Mouse (Mus musculus) intestine, embryonic 14.5 days (tissue): ENCODE results near the gene Tmem35b. TPM values are rescaled to one million over a fixed set of nuclear protein-coding genes. Genes with fewer than 3 reads are reported as not detected.

Source experiments
- ATAC-seq: fragments of 200-750 bp; cut with Nextera tagmentation; replicated peaks from 2 replicates; pipeline ENCODE4 v1.8.0; 2017; ENCODE audit warnings: low read depth, moderate number of reproducible peaks, moderate TSS enrichment, moderate library complexity; ENCODE audit not compliant: low FRiP score, low TSS enrichment
- DNase-seq: peaks from one replicate; pipeline ENCODE4 v3.0.0-alpha.2; 2018; ENCODE audit warnings: low spot score
- H3K27ac ChIP-seq: fragments of 300-500 bp; sonication (generic); 2 replicates; pipeline ENCODE4 v1.5.1; 2014; ENCODE audit warnings: low read depth, mild to moderate bottlenecking, control low read depth
- H3K27me3 ChIP-seq: fragments of 300-500 bp; sonication (generic); replicated peaks from 2 replicates; pipeline ENCODE4 v1.6.1; 2014; ENCODE audit warnings: low read length, control low read depth; ENCODE audit not compliant: control insufficient read depth, insufficient read depth
- H3K36me3 ChIP-seq: fragments of 300-500 bp; sonication (generic); 2 replicates; pipeline ENCODE4 v1.6.1; 2014; ENCODE audit warnings: low read length, control low read depth; ENCODE audit not compliant: control insufficient read depth, insufficient read depth
- H3K4me1 ChIP-seq: fragments of 300-500 bp; sonication (generic); replicated peaks from 2 replicates; pipeline ENCODE4 v1.6.1; 2014; ENCODE audit warnings: low read length, control low read depth, mixed read lengths; ENCODE audit not compliant: control insufficient read depth, insufficient read depth
- H3K4me2 ChIP-seq: fragments of 300-500 bp; sonication (generic); 2 replicates; pipeline ENCODE4 v1.6.1; 2014; ENCODE audit warnings: low read length
- H3K4me3 ChIP-seq: fragments of 300-500 bp; sonication (generic); 2 replicates; pipeline ENCODE4 v1.5.1; 2014; ENCODE audit warnings: low read depth, low read length, control low read depth, mixed read lengths
- H3K9ac ChIP-seq: fragments of 300-500 bp; sonication (generic); 2 replicates; pipeline ENCODE4 v1.6.1; 2014; ENCODE audit warnings: mild to moderate bottlenecking, low read length
- H3K9me3 ChIP-seq: fragments of 300-500 bp; sonication (generic); 2 replicates; pipeline ENCODE4 v1.6.1; 2016; ENCODE audit warnings: low read length, control low read depth; ENCODE audit not compliant: control insufficient read depth
- WGBS: fragments of 180-500 bp; shearing (Covaris S2); extraction: QIAGEN DNeasy Blood & Tissue Kit; methylation state at CpG from one replicate; pipeline ENCODE4 v1.1.7; 2014; 5-methylcytosine and 5-hydroxymethylcytosine counted together
- polyA plus RNA-seq: library from polyadenylated mRNA; unstranded; fragments of >200 nt; fragmentation: Nextera tagmentation; extraction: Ambion mirVana; gene quantifications from 2 replicates; pipeline ENCODE4 v1.2.1, GENCODE M21; 2014

Gene Tmem35b
- polyA plus RNA-seq, 1 experiment from 2014 or later = 19.2 TPM

GRCm38 (mm10) chr4:127107566-127107965, 15.9 kb upstream of the Tmem35b start:
- peaks cover 10% of the 10 kb centered on the region; the same call in 1 of the 2 replicates for H3K36me3 ChIP-seq
- no peak for ATAC-seq
- H3K4me3 ChIP-seq = no peak overlapping the region
- no peaks in the 10 kb centered on the region for H3K4me1 ChIP-seq
- no peaks in the 10 kb centered on the region for H3K9me3 ChIP-seq
- no peak overlapping the region for H3K4me2 ChIP-seq
- no peak overlapping the region for H3K27ac ChIP-seq
- no peaks in the 10 kb centered on the region for H3K27me3 ChIP-seq
- no peak overlapping the region for H3K9ac ChIP-seq
- DNase-seq = no peak
- WGBS = 91% methylated on average over 4 of the region's 4 CpGs

GRCm38 (mm10) chr4:127110570-127110969, 12.9 kb upstream of the Tmem35b start:
- H3K36me3 ChIP-seq = peaks cover 4% of the 10 kb centered on the region; the same call in 1 of the 2 replicates
- no peaks in the 10 kb centered on the region for H3K27me3 ChIP-seq
- no peak overlapping the region for H3K27ac ChIP-seq
- H3K4me2 ChIP-seq = no peak overlapping the region
- H3K9me3 ChIP-seq = no peaks in the 10 kb centered on the region
- ATAC-seq (no peak), DNase-seq (no peak)
- whole genome bisulfite sequencing = 69% methylated on average over 4 of the region's 4 CpGs
- no peaks in the 10 kb centered on the region for H3K4me1 ChIP-seq
- no peak overlapping the region for H3K4me3 ChIP-seq
- no peak overlapping the region for H3K9ac ChIP-seq

GRCm38 (mm10) chr4:127124331-127124730, 840 bp downstream of the Tmem35b start:
- no peaks in the 10 kb centered on the region for H3K9me3 ChIP-seq
- no peaks in the 10 kb centered on the region; the same call in 1 of the 2 replicates for H3K4me1 ChIP-seq
- H3K4me2 ChIP-seq = no peak overlapping the region
- no peak overlapping the region for H3K9ac ChIP-seq
- 86% methylated on average over 1 of the region's 1 CpGs for WGBS
- no peak for DNase-seq
- no peak for ATAC-seq
- no peaks in the 10 kb centered on the region for H3K27me3 ChIP-seq
- H3K4me3 ChIP-seq = no peak overlapping the region
- H3K27ac ChIP-seq = no peak overlapping the region
- peaks cover 7% of the 10 kb centered on the region; the same call in 1 of the 2 replicates for H3K36me3 ChIP-seq

GRCm38 (mm10) chr4:127125834-127126463, 2.5 kb downstream of the Tmem35b start:
- no peaks in the 10 kb centered on the region for H3K9me3 ChIP-seq
- peak overlapping the region; percentile 55 for H3K4me3 ChIP-seq
- ATAC-seq = peak; percentile 96
- no peak overlapping the region for H3K27ac ChIP-seq
- H3K9ac ChIP-seq = peak overlapping the region; percentile 68
- peak; percentile 96 for DNase-seq
- WGBS = under 1% methylated on average over 35 of the region's 35 CpGs
- no peaks in the 10 kb centered on the region for H3K27me3 ChIP-seq
- H3K4me1 ChIP-seq = no peaks in the 10 kb centered on the region; the same call in 1 of the 2 replicates
- H3K4me2 ChIP-seq = peak overlapping the region; percentile 77
- peaks cover 7% of the 10 kb centered on the region; the same call in 1 of the 2 replicates for H3K36me3 ChIP-seq

- no peak overlapping the region for H3K9ac ChIP-seq
- no peaks in the 10 kb centered on the region for H3K4me1 ChIP-seq
- 36% methylated on average over 1 of the region's 1 CpGs for WGBS
- no peak for DNase-seq
- H3K27ac ChIP-seq = no peak overlapping the region
- no peak overlapping the region for H3K4me3 ChIP-seq
- no peak overlapping the region for H3K4me2 ChIP-seq
- H3K36me3 ChIP-seq = no peaks in the 10 kb centered on the region
- no peak for ATAC-seq
- no peaks in the 10 kb centered on the region for H3K27me3 ChIP-seq
- H3K9me3 ChIP-seq = no peaks in the 10 kb centered on the region
These were observed 11.2 kb downstream of the Tmem35b start for GRCm38 (mm10) chr4:127134687-127135086.

GRCm38 (mm10) chr4:127137591-127137990, 14.1 kb downstream of the Tmem35b start:
- Histone ChIP-seq H3K27ac (no peak overlapping the region), H3K36me3 (no peaks in the 10 kb centered on the region), H3K4me3 (no peak overlapping the region), H3K4me2 (no peak overlapping the region), H3K9me3 (no peaks in the 10 kb centered on the region), H3K4me1 (no peaks in the 10 kb centered on the region), H3K27me3 (no peaks in the 10 kb centered on the region), H3K9ac (no peak overlapping the region)
- DNase-seq = no peak
- 89% methylated on average over 5 of the region's 5 CpGs for WGBS
- ATAC-seq = no peak

DNA sequence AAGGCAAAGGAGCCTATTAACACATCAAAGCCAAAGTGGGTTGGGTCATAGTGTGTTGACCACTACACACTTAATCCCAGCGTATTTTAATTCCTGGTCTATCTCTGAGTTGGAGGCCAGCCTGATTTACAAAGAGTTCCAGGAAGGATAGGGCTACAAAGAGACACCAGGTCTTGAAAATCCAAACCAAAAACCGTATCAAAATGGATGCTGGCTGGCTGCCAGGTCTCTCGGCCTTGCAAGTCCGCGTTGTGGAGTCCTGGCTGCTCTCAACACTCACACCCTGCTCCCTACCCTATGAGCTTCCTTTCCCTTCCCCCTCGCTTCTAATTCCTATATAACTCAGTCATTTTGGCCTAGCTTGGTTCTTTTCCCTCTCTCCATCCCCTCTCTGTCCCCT, 15.0 kb downstream of the Tmem35b start:
- no peaks in the 10 kb centered on the region for H3K36me3 ChIP-seq
- H3K9ac ChIP-seq = no peak overlapping the region
- no peak overlapping the region for H3K4me2 ChIP-seq
- no peaks in the 10 kb centered on the region for H3K27me3 ChIP-seq
- H3K9me3 ChIP-seq = no peaks in the 10 kb centered on the region
- no peak overlapping the region for H3K4me3 ChIP-seq
- DNase-seq (no peak), ATAC-seq (no peak)
- WGBS = 43% methylated on average over 6 of the region's 6 CpGs
- H3K27ac ChIP-seq = no peak overlapping the region
- H3K4me1 ChIP-seq = no peaks in the 10 kb centered on the region

GRCm38 (mm10) chr4:127150031-127150430, 26.5 kb downstream of the Tmem35b start:
- Histone ChIP-seq H3K4me1 (no peaks in the 10 kb centered on the region), H3K4me3 (no peak overlapping the region), H3K9me3 (no peaks in the 10 kb centered on the region), H3K4me2 (no peak overlapping the region), H3K27me3 (no peaks in the 10 kb centered on the region), H3K9ac (no peak overlapping the region), H3K36me3 (no peaks in the 10 kb centered on the region), H3K27ac (no peak overlapping the region)
- WGBS = 82% methylated on average over 13 of the region's 13 CpGs
- DNase-seq (no peak), ATAC-seq (no peak)

DNA sequence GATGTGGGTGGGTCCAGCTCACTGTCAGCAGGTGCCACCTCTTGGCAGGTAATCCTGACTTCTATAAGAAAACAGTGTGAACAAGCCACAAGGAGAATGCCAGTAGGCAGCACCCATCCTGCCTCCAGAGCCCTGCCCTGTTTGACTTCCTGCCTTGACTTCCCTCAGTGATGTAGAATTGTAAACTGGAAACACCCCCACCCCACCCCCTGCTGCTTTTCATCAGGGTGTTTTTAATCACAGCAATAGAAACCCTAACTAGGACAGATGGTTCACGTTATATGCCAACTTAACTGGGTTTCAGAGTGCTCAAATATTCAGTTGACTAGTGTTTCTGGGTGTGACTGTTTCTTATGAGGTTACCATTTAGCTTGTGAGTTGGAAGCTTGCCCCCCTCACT, 29.9 kb downstream of the Tmem35b start:
- H3K27ac ChIP-seq = no peak overlapping the region
- no peaks in the 10 kb centered on the region for H3K36me3 ChIP-seq
- ATAC-seq (no peak), DNase-seq (no peak)
- H3K4me1 ChIP-seq = no peaks in the 10 kb centered on the region
- H3K4me3 ChIP-seq = no peak overlapping the region
- no peaks in the 10 kb centered on the region for H3K9me3 ChIP-seq
- H3K4me2 ChIP-seq = no peak overlapping the region
- no peaks in the 10 kb centered on the region for H3K27me3 ChIP-seq
- whole genome bisulfite sequencing = 55% methylated on average over 1 of the region's 1 CpGs
- no peak overlapping the region for H3K9ac ChIP-seq
